Mouse (Mus musculus) spleen, postnatal 36 days (tissue): Measurements from ENCODE around the gene Mfap4.
A peak's percentile ranks its signal among the peaks of the same experiment; 100 is the strongest.

Source experiments
- DNase-seq, 2 experiments: peaks; one replicate each; pipeline ENCODE4 v3.0.0; 2022; ENCODE audit warnings: low spot score in 2 of 2, mixed read lengths in 1 of 2

Gene Mfap4

DNA sequence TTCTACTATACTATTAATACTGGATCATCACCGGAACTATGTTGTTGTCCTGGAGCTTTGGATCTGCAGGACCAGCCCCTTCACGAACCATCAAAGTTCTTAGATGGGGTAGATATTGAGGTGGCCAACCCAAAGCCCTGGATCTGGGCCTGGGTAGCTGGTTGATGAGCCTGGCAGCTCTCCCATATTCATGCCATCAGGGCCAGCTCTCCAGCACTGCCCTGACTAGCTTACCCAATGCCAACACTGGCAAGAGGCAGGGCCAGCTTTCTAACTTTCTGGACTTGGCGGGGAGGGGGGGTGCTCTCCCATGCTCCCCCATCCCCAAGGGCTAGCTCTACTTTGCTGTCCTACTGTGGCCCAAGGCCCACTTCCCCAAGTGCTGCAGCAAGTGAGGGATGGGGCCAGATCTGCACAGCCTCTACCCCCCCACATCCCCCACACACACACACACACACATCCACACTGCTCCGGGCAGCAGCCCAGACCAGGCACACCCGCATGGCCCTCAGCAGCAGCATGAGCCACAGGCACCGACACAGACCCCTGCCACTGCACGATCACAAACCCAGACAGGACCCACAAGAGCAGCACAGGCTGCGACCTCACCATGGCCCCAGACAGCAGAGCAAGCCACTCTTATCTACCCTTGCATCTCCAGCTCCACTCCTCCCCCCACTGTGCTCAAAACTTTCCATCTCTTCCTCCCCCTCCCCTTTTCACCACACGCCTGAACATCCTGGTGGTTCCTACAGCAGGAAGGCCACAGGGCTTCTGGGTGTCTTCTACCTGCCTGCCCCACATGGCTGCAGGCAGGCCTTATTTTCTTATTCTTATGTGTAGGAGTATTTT is 3.8 kb upstream of the Mfap4 start:
- DNase-seq = no peak

DNA sequence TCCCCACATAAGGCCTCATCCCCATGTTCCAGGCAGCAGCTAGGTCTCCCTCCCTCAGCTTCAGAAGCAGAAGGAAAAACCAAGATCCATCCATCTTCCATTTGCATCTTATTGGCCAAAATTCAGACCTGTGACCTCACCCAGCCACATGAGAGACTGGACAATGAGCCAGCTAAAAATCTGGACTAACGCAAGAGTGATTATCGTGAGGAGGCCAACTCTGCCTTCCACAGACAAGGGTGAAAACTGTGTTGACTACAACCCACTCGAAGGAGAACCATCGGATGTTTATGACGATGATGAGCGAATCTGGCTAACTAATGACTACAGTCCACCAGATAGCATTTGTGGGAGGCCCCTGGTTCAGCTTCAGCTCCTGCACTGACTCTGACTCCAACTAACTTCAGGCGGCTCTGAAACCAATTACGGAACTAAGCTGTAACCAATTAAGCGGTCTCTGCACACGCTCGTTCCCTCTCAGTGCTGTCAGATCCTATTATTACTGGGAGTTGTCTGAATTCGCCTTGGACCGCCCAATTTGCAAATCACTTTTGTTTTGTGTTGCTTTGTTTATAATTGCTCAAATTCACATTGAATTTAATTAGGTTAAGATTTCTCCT is 1.9 kb upstream of the Mfap4 start:
- no peak for DNase-seq

DNA sequence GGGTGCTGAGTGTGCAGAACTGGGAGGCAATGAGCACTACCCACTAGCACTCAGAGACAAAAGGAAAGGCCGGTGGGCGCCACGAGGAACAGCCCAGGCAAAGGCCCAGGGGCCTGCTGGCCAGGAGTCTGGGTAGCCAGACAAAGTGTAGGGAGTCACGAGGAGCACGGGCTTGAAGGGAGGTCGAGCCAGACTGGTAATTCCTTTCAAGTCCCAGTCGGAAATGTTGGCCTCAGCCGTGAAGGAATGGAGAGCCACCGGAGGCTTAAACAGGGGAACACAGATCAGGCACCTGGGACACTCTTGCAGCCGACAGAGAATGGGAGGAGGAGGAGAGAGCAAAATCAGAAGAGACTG is 997 bp upstream of the Mfap4 start:
- DNase-seq = no peak

DNA sequence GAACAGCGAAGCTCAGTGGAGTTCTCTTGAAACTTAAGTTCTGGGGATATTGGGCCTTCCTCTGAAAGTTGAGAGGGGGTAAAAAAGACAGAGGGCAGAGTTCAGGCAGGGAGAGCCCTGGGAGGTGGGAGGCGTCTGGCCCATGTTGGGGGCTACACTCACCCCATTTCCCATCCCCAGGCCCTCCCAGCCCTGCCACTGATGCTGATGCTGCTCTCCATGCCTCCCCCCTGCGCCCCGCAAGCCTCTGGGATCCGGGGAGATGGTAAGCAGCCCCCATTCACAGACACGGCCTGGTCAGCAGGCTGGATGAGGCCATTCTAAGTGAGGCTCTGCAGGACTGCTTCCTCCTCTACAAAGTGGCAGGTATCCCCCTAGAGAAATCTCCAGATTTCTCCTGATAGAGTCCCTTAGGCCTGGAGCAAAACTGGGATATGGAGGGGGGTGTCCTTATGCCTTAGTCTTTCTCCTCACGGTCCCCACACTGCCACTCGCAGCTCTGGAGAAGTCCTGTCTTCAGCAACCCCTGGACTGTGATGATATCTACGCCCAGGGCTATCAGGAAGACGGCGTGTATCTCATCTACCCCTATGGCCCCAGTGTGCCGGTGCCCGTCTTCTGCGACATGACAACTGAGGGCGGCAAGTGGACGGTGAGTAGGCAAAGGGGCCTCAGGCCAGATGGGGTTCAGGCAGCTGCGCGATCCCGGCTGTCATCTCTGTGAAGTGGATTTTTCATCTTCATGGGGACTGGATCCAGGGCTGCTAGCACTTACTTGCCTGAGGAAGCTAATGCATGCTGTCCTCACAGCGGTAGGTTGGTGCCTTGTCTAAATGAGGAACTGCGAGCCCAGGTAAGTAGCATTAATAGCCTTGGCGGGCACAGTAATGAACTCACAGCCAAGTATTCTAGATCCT is 568 bp downstream of the Mfap4 start:
- no peak for DNase-seq

DNA sequence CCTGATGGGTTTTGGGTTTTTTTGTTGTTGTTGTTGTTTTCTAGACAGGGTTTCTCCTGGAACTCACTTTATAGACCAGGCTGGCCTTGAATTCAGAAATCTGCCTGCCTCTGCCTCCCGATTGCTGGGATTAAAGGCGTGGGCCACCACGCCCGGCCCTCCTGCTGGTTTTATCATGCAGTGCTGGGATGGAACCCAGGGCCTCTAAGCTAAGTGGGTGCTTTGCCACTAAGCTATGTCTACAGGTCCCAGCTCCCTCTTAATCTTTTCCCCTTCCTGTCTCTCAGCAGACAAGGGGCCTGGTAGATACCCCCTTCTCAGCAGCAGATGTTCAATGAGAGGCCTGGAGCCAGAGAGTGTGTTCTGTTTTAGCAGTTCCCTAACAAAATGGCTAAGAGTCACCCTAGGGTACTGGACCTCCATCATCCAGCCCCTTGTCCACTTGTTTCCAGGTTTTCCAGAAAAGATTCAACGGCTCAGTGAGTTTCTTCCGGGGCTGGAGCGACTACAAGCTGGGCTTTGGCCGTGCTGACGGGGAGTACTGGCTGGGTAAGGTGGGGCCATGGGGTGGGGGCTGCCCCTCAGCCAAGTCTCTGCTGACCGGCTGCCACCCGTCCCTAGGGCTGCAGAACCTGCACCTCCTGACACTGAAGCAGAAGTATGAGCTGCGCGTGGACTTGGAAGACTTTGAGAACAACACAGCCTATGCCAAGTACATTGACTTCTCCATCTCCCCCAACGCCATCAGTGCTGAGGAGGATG is 1.4 kb downstream of the Mfap4 start:
- DNase-seq = no peak

DNA sequence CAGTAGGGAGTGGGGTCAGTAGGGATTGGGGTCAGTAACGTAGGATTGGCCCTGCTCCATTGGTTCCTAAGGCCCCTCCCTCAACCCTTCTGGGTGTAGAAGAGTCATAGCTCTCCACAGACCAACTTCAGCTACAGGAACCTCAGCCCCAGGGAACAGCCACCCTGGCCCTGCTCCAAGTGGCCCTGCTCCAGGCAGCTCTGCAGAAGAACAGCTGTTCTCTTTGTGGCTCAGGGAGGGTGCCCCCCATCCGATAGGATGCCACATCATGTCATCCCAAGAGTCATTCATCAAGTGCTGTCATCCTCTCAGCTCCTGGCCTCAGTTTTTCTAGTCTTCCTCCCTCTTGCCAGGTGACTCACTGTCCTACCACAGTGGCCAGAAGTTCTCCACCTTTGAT is 2.2 kb downstream of the Mfap4 start:
- no peak for DNase-seq

DNA sequence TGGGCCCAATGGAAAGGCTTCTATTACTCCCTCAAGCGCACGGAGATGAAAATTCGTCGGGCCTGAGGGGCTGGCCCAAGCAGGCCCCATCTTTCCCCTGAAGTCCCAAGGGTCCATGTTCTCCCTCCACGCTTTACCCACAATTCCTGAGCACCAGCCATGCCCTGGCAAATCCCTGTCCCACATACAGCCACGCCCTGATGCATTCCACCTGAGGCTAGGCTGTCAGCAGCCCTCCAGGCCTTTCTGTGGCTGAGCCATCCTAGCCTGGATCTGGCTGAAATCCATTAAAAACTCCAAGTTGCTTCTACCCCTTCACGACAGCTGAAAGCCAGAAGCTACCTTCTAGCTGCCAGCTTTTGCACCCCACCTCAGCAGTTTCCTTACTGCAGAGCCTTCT is 2.7 kb downstream of the Mfap4 start:
- DNase-seq = no peak

DNA sequence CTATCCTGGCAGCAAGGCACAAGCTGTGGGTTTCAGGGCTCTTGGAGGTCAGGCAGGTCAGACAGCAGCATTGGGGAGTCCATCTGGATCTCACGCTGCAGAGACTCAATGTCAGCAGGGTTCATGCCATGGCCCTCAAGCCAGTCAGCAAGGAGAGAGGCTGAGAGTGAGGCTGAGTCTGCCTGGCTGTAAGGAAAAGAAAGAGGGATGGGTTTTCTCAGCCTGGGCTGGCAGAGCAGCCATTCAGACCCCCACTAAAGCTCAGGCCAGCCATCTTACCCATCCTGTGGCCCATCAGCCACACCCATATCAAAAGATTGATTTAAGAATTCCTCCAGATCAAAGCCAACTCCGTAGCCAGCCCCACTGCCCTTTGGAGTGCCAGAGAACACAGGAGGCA is 3.9 kb downstream of the Mfap4 start:
- no peak for DNase-seq

DNA sequence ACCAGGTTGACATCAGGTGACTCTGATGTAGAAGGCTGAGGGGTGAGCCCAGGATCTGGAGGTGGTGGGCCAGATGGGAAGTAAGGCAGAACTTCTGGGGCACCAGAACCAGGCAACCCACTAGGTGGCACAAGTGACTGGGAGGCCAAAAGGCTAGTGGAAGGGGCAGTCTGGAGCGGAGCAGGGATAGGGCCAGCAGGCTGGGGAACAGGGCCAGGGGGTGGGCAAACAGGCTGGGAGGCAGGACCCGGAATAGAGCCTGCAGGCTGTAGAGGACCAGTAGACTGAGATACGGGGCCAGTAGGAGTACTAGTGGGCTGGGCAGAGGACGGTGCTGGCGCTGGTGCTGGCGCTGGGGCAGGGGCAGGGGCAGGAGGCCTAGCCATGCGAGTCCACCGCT is 4.6 kb downstream of the Mfap4 start:
- DNase-seq = no peak

DNA sequence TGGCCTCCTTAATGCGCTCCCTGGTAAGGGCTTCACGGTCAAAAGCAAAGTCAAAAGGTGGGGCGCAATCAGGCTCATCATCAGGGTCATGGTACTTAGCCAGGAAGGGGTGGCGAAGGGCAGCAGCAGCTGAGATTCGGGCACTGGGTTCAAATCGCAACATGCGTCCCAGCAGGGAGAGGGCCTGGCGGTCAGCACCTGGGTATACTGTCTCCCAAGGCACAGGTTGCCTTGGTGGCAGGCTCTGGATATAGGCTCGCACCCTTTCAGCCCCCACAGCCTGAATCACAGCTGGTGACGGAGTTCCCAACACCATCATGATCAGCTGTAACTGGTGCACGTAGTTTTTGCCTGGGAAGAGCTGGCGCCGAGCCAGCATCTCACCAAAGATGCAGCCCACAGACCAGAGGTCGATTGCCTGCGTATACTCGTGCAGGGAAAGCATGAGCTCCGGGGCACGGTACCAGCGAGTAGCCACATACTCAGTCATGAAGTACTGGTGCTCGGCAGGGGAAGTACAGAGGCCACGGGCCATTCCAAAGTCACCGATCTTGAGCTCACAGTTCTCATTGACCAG is 5.8 kb downstream of the Mfap4 start:
- DNase-seq = no peak

DNA sequence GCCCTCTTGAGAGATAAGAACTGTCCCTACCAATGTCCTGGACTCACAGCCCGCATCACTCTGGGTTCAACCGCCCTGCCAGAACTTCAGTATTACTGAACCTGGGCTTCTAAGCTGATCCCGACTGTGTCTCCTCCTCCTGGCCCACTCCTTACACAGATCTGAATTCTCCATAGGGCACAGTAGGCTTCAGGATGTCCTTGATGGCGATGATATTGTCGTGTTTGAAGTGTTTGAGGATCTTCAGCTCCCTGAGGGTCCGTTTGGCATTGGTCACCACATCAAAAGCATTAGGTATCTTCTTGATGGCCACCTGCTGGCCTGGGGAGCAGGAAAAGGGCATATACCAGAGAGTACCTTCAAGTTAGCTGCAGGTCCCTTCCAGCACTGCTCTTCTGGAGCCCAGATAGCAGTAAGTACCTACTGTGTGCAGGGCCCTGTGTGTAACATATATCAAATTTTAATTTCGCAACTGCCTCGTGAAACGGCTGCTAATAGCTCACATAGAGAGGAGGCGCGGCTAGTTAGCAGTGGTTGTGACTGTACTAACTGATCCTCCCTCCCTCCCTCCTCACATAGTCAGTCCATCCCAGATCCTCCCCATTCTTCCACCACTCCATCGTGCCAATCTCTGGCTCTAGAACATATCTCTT is 7.6 kb downstream of the Mfap4 start:
- DNase-seq = no peak

DNA sequence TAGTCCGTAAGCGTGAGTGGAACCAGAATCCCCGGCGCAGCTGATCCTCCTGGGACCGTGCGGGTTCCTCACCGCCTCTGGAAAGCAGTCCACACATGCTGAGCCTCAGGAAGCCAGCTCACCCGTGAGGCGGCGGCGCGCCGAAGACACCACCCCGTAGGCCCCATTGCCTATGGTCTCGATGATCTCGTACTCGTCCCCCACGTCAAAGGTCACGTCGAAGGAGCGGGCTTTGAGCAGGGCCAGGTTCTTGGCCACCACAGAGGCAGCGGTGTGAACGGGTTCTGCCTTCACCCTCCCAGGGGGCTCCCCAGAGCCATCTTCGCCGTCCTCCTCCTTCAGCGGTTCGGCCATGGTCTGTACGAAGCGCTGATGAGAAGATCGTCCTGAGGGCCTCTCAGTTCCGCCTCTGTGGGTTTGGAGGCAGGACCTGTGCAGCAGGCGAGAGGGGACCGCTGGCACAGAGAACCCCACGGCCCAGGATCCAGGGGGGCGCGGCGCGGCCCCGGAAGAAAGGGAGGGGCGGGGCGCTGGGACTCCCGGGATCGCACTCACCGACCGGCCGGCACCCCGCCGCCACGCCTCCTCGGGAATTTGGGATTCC is 8.4 kb downstream of the Mfap4 start:
- DNase-seq = no peak

DNA sequence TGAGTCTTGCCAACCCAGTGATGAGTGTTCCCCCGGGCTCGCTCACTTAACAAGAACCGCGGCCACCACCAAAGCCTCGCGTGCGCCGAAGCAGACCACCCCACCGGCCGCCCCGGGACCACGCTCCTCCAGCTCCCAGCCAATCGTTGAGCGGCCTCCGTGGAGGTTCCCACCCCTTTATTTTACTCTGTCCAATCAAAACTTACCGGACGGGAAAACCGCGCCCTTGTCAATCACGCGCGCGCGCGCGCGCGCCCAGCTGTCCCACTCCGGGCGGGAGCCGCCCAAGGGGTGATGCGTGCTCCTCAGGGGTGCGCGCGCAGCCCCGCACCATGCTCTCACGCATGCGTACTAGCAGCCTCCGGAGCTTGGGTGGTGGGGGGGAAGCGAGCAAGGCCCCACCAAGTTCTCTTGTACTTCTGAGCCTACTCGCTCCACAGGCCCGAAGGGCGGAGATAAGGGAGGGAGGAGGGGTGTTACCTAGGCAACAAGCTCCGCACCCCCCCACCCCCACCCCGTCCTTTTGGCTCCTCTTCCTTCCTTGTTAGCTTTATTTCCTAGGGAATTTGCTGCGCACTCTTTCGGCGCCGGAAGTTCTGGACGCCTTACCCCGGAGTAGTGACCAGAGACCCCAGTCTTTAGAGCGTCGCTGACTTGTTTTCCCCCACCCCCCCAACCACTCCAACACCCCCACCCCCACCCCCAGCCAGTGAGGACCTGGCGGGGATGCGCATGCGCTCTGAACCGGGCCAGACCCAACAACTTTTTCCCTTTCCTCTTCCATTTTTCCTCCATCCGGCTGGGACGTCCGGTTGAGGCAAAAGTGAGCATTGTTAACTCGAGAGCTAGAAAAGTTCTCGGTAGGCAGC is 9.1 kb downstream of the Mfap4 start, which contains the start of gene Mapk7:
TSS of gene Mapk7 (minus strand) at position 278 of the 869 bp plus-strand sequence.
- DNase-seq = peak; percentile 94

DNA sequence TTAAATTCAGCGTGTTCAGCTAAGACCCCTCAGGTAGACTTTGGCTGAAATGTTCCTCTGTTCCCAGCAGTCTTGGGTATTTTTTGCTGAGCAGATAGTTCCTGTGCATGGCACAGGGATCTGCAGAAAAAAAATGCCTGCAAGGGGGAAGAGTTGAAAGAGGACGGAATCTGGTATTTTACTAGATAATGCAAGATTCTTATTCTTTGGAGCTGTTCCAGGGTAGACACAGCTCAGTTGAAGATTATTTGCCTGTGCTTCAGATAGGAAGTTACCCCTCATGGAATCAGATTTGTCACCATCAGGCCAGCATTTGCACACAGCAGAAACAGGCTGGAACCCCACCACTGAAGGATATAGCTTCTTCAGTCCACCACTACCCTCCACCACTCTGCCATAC is 10.3 kb downstream of the Mfap4 start:
- no peak for DNase-seq

DNA sequence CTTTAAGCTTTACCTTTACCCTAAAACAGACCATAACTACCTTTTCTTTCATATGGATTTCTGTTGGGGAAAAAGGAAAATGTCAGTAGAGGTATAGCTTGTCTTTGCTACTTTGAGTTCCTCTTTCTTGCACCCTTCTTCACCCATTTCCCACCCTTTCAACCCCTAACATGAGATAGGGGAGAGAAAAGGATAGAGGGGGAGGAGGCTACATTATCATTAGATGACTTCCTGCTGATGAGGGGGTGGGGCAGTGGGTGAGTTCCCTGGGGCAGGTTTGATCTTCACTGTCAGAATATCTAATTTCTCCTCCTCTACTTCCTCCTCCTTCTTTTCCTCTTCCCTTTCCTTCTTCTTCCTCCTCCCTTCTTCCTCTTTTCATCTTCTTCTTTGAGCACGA is 12.3 kb downstream of the Mfap4 start:
- DNase-seq = no peak

DNA sequence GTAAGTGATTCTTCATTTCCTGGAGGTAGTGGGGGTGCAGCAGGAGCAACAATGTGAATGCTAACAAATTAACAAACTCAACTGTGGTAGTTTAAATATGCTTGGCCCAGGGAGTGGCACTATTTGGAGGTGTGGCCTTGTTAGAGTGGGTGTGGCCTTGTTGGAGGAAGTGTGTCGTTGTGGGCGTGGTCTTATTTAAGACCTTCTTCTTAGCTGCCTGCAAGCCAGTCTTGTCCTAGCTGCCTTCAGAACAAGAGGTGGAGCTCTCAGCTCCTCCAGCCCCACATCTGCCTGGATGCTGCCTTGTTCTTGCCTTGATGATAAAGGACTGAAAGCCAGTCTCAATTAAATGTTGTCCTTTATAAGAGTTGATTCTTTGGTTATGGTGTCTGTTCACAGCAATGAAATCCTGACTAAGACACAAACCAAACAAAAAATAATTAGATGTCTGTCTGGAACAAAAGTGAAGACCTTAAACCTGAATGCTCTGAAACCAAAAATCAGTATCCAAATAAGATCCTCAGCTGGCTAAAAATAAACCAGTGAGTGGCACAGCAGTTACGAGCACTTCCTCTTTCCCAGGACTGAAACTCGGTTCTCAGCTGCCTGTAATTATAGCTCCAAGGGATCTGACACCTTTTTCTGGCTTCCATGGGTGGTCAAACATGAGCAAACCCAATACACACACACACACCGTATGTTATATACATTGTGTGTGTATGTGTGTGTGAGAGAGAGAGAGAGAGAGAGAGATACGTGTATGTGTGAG is 13.7 kb downstream of the Mfap4 start:
- DNase-seq = peak in 1 of 2 experiments; percentile 40

DNA sequence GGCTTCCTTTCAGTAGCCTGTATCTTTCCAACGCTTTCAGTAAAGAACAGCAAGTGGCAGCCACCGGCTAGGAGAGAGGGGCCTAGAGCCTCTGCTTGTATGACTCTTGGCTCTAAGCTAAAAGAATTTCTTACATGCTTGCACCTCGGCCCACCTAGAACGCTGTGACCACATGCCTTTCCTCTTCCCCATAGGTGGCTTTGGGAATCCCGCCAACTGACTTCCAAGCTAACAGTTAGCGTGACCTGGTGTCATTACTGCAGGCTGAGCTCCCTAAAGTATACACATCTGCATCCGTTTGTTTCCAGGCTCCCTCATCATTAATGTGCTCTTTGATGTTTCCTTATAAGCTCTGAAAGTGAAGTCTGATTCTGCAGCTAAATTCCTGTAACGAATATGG is 18.7 kb downstream of the Mfap4 start:
- DNase-seq = no peak

DNA sequence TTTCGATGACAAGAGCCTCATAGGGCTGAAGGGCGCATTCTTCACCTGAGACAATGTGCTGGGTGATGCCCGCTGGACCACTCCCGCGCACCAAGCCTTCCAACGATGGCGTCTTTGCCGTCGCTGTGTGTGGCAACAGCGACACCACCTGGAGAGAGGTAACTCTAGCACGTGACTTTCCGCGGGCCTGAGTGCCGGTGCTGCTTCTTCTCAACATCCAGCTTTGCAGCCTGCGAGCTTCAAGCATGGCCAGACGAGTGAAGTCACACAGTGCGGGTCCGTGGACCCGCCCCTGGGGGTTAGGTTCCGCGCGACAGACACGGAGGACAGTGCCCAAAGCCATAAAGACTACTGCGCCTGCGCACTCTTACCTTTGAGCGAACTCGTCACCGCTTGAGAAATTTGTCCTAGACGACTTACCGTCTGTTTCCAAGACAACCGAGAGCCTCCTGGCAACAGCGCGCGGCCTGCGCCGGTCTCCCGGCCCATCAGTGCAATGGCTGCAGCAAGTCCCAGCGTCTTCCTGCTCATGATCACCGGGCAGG is 19.6 kb downstream of the Mfap4 start, which contains the start of gene B9d1:
TSS of gene B9d1 (plus strand) at position 432 of the 545 bp plus-strand sequence.
- peak; percentile 89 to 91 for DNase-seq
